Mouse (Mus musculus): ENCODE results near the gene Ccdc24.

GRCm38 (mm10) chr4:117846261-117846660 is 26.1 kb downstream of the Ccdc24 start:
- TF ChIP-seq ZC3H11A (IDR thresholded peaks at IDR 0.05; ENCODE audit: borderline replicate concordance, low read depth, low read length), result no peak
- no peak for TF ChIP-seq CHD2 (IDR thresholded peaks at IDR 0.05; ENCODE audit: low read depth, low read length)

All from ES-E14 (cell line).